Mouse (Mus musculus): Measurements from ENCODE around the gene Slc7a1.

Gene Slc7a1

GRCm38 (mm10) chr5:148314931-148315330, 84.8 kb downstream of the Slc7a1 start:
- DNase-seq: no peak

DNA sequence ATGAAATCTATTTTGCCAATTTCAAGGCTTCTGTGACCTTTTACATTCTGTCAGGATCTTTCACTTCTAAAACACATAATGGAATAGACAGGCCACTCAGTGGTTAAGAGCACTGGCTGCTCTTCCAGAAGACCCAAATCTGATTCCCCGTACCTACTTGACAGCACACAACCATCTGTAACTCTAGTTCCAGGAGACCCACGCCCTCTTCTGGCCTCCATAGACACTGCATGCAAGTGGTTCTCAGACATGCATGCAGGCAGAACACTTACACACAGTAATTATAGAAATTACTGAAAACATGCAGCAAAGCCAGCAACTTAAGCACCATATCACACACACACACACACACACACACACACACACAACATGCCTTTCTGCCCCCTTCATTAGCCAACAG, 87.3 kb downstream of the Slc7a1 start:
- no peak for DNase-seq

GRCm38 (mm10) chr5:148310790-148311189, 88.9 kb downstream of the Slc7a1 start:
- no peak for DNase-seq

- DNase-seq: no peak
Observed at GRCm38 (mm10) chr5:148304112-148304511, 95.6 kb downstream of the Slc7a1 start.

GRCm38 (mm10) chr5:148302968-148303367, 96.7 kb downstream of the Slc7a1 start:
- DNase-seq: no peak

GRCm38 (mm10) chr5:148293346-148293745, 106.4 kb downstream of the Slc7a1 start:
- DNase-seq: peak; percentile 72

GRCm38 (mm10) chr5:148292862-148293261, 106.8 kb downstream of the Slc7a1 start:
- no peak for DNase-seq

DNA sequence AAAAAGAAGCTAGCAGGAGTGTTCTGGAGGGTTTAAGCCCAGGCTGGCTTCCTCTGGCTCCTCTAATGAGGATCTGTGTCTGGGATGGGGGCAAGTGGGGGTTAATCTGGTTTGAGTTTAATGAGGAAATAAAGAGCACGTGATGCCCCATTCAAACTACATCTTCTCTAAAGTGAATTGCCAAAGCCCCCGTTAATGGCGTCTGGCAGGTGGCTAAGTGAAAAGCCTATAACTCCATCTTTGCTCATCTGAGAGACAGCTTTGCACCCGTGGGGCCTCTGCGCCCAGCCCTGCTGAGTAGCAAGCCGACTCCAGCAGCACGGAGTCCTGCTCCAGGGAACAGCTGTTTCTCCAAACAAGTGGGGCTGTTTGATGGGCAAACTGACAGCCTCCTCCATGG, 109.8 kb downstream of the Slc7a1 start:
- no peak for DNase-seq

DNA sequence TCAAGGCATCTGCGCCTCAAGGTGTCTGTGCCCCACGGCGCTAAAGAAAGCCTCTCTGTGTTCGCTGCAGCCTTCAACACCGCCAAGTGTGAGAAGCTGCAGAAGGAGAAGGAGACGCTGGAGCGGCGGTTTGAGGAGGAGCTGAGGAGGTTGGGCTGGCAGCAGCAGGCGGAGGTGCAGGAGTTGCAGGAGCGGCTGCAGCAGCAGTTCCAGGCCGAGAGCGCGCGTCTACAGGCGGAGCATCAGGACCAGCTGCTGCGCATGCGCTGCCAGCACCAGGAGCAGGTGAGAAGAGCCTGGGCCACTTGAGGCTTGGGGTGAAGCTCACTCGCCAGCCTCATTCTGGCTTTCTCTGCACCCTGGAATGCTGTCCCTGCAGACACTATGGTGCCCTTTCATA, 110.9 kb downstream of the Slc7a1 start:
- DNase-seq: no peak

- DNase-seq: no peak
Observed at GRCm38 (mm10) chr5:148287529-148287928, 112.2 kb downstream of the Slc7a1 start.

DNA sequence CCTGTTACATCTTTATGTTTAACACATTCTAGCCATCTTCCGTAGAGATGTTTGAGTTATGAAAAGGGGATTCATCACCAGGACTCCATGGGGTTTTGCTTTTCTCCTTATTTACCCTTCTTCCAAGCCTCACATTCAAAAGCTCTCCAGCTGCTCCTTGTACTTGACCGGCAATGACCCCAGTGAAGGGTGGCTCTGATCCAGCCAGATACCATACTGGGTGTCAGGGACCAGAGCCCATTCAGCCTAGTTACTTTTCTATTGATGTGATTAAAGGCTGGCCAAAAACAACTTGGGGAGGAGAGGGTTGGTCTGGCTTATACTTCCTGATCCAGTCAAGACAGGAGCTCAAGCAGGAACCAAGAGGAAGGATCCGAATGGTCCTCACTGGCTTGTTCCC, 116.1 kb downstream of the Slc7a1 start:
- no peak for DNase-seq

DNA sequence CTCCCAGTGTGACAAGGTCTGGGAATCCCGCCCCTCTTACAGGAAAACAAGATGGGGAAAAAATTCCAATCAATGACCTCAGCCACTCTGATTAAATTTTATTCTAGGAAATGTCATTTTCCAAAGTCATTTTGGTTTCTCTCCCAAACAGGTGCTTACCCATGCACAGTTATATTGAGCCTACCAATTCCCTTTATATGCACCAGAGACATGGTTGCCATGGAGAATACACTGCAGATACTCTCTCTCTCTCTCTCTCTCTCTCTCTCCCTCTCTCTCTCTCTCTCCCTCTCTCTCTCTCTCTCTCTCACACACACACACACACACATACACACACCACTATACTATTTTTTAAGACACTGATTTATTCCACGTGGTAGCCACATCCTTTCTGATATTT, 116.5 kb downstream of the Slc7a1 start:
- no peak for DNase-seq

DNA sequence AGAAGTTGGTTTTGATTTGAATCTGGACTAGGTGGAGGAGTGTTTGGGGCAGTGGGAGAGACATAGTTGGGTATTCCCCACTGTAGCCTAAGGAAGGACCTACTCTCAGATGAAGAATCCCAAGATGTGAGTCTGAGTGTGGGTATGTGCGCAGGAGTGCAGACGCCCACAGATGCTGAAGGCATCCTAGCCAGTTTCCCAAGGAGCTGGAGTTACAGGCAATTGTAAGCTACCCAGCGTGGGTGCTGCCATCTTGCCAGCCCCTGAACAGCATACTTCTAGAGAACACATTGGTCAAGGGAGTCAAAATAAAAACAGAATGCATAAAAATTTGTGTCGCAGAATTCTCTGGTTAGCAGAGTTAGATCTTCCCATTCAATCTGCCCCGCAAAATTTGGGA, 117.1 kb downstream of the Slc7a1 start:
- no peak for DNase-seq

DNA sequence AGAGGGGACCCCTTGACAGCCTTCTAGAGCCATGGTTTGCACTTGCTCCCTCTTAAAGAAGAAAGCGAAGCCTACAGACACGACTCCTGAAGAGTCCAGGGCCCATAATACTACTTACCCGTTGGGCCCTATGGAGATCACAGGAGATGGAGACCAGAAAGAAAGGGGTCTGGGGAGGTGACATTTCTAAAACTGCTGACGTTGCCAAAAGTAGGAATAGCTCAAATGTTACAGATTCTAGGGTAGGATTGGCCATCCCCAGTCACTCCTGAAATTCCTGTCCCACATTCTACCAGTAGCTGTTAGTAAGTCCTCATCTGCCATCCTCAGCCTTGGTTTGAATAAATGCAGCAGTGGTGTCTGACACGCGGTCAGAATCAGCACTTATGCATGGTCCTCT, 117.6 kb downstream of the Slc7a1 start:
- DNase-seq: no peak

DNA sequence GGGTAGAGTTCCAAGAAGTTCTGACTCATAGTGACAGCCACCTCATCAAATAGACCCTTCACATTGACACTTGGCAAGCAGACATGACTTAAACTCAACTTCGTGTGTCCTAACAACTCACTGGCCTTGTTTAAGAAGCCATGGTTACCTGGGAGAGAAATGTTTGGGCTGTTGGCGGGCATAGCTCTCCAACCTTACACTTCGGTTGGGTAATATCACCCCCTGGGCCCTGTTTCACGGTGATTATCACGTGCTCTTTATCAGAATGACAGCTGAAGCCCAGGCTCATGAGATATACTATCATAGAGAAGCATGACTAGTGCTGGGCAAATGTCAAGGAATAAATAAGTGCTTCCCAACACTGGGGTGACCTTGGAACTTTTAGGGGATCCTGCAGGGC, 119.4 kb downstream of the Slc7a1 start:
- DNase-seq: no peak

- no peak for DNase-seq
Observed at GRCm38 (mm10) chr5:148278233-148278632, 121.5 kb downstream of the Slc7a1 start.

All from right cerebral cortex, postnatal 4 days (tissue).